Mouse (Mus musculus): ENCODE data around the gene Cox8a. TPM values are rescaled to one million over a fixed set of nuclear protein-coding genes. Genes with fewer than 3 reads are reported as not detected.

The Cox8a gene
- polyA plus RNA-seq, 1 experiment from 2014 or later = 1,270 TPM

DNA sequence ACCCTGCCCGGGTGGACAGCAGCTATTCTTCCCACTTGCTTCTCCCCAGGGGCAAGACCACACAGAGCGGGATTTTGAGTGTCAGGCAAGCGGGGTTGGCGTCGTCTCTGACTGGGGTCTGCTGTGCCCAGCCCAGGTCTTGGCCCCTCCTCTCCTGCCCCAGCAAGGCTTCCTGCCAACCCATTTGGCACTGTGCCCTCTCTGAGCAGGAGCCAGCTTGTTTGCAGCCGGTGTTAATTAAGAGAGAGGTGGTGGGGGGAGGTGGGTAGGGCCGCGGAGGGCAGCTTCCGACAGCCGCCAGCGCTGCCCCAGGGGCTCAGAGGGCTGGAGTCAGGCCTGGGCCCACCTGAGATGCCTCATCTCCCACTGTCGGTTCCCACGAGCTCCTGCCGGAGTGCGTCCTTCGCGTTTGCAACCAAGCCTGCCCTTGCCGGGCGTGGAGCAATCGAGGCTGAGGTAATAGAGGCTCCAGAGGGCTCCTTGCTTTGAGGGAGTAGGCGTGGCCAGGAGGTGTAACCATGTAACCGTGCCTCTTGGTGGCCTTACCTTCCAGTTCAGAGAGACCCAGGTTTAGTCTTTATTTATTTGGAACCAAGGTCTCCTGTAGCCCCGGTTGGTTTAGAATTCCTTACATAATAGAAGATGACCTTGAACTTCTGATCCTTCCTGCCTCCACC is 35.0 kb downstream of the Cox8a start:
- peaks cover 29% of the 10 kb centered on the region for H3K4me1 ChIP-seq (ENCODE audit: control insufficient read depth, insufficient read depth, low read depth, low read length)
- no peak overlapping the region for H3K4me3 ChIP-seq (ENCODE audit: low read length)
- no peaks in the 10 kb centered on the region for H3K36me3 ChIP-seq (ENCODE audit: control insufficient read depth, insufficient read depth, low read length)
- WGBS = 4% methylated on average over 22 of the region's 23 CpGs
- ATAC-seq = peak; percentile 79
- H3K9ac ChIP-seq (ENCODE audit: low read depth, low read length) = peak overlapping the region; percentile 31
- H3K4me2 ChIP-seq (ENCODE audit: low read length) = peak overlapping the region; percentile 43
- H3K27ac ChIP-seq (ENCODE audit: low read depth, low read length) = no peak overlapping the region
- no peaks in the 10 kb centered on the region for H3K9me3 ChIP-seq (ENCODE audit: control insufficient read depth, low read length)
- peaks cover 16% of the 10 kb centered on the region for H3K27me3 ChIP-seq (replicated peaks; ENCODE audit: control insufficient read depth, insufficient read depth, low read length)

DNA sequence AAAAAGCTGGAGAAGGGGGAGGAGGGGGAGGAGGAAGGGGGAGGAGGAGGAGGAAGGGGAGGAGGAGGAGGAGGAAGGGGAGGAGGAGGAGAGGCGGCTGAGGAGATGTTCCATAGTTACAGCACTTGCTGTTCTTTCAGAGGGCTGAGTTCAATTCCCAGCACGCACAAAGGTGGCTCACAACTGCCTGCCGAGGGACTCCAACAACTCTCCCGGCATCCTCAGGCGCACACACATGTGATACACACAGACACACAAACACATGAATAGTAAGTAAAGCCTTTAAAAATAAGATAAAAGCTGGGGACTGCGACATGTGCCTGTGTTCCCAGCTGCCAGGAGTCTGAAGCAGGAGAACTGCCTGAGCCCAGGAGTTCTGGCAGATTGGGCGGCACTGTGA is 35.9 kb downstream of the Cox8a start:
- H3K27me3 ChIP-seq (replicated peaks; ENCODE audit: control insufficient read depth, insufficient read depth, low read length) = peaks cover 16% of the 10 kb centered on the region
- ATAC-seq = no peak
- no peak overlapping the region for H3K27ac ChIP-seq (ENCODE audit: low read depth, low read length)
- no peak overlapping the region for H3K4me2 ChIP-seq (ENCODE audit: low read length)
- H3K9ac ChIP-seq (ENCODE audit: low read depth, low read length) = no peak overlapping the region
- no peaks in the 10 kb centered on the region for H3K9me3 ChIP-seq (ENCODE audit: control insufficient read depth, low read length)
- H3K4me3 ChIP-seq (ENCODE audit: low read length) = no peak overlapping the region
- H3K4me1 ChIP-seq (ENCODE audit: control insufficient read depth, insufficient read depth, low read depth, low read length) = peaks cover 29% of the 10 kb centered on the region
- no peaks in the 10 kb centered on the region for H3K36me3 ChIP-seq (ENCODE audit: control insufficient read depth, insufficient read depth, low read length)
- 39% methylated on average over 7 of the region's 7 CpGs for WGBS

DNA sequence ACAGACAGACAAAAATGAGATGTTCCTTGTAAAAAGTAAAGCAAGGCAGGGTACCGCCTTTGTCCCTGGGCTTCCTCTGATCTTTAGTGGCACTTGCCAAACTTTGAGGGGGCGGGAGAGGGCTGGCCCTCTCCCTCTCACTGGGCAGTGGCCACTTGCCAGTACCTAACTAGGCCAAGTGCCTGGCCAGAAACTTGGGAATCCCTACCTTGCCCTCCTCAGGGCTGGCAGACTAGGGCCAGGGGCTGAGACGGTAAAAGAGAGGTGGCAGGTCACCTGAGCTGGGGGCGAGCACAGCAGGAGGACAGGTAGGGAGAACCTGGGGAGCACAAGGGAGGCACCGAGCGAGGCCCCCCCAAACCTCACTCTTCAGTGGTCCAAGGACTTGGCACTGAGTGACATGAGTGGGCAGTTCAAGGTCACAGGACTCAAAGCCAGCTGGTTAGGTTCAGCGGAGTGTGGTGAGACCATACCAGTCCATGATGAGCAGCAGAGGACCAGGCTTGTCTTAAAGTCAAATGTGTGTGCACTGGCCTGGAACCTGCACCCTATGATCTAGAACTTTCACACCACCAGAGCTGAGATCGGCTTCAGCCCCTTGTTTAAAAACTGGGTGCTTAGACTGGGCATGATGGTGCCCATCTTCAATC is 36.5 kb downstream of the Cox8a start:
- Histone ChIP-seq H3K36me3 (ENCODE audit: control insufficient read depth, insufficient read depth, low read length) (no peaks in the 10 kb centered on the region), H3K27ac (ENCODE audit: low read depth, low read length) (no peak overlapping the region), H3K9ac (ENCODE audit: low read depth, low read length) (peak overlapping the region; percentile 22; the same call in 1 of the 2 replicates), H3K4me1 (ENCODE audit: control insufficient read depth, insufficient read depth, low read depth, low read length) (peaks cover 27% of the 10 kb centered on the region), H3K4me3 (ENCODE audit: low read length) (no peak overlapping the region), H3K27me3 (replicated peaks; ENCODE audit: control insufficient read depth, insufficient read depth, low read length) (peaks cover 16% of the 10 kb centered on the region), H3K9me3 (ENCODE audit: control insufficient read depth, low read length) (no peaks in the 10 kb centered on the region), H3K4me2 (ENCODE audit: low read length) (no peak overlapping the region)
- ATAC-seq = no peak
- 70% methylated on average over 8 of the region's 8 CpGs for WGBS

DNA sequence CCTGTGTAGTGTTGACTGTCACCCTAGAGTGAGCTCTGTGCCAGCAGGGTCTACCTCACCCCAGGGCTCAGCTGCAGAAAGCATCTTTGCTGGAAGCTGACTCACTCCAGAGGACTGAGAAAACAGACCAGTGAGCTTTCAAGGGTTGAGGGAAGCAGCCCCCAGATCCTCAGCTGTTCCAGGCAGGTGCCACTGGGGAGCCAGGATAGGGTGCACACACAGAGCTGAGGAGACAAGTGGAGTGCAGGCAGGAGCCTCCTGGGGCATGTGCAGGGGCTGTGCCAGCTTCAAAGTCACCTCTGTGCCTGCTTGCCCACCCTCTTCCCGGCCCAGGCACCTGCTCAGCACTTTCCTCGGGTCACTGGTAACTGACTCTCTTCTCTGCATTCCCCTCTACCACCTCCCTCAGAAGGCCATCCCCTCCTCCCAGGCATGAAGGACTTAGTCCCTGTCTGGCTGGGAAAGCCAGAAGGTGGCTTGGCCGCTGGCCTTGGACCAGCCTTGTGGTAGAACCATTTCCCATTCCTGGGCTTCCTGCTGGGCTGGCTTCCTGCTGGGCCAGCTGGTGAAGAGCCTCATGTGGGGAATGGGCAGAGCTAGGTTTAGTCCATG is 38.5 kb downstream of the Cox8a start:
- peaks cover 26% of the 10 kb centered on the region for H3K4me1 ChIP-seq (ENCODE audit: control insufficient read depth, insufficient read depth, low read depth, low read length)
- no peaks in the 10 kb centered on the region for H3K9me3 ChIP-seq (ENCODE audit: control insufficient read depth, low read length)
- ATAC-seq = no peak
- no peak overlapping the region for H3K4me3 ChIP-seq (ENCODE audit: low read length)
- H3K36me3 ChIP-seq (ENCODE audit: control insufficient read depth, insufficient read depth, low read length) = no peaks in the 10 kb centered on the region
- H3K9ac ChIP-seq (ENCODE audit: low read depth, low read length) = no peak overlapping the region
- peaks cover 11% of the 10 kb centered on the region for H3K27me3 ChIP-seq (replicated peaks; ENCODE audit: control insufficient read depth, insufficient read depth, low read length)
- no peak overlapping the region for H3K27ac ChIP-seq (ENCODE audit: low read depth, low read length)
- no peak overlapping the region for H3K4me2 ChIP-seq (ENCODE audit: low read length)
- 35% methylated on average over 3 of the region's 3 CpGs for WGBS

DNA sequence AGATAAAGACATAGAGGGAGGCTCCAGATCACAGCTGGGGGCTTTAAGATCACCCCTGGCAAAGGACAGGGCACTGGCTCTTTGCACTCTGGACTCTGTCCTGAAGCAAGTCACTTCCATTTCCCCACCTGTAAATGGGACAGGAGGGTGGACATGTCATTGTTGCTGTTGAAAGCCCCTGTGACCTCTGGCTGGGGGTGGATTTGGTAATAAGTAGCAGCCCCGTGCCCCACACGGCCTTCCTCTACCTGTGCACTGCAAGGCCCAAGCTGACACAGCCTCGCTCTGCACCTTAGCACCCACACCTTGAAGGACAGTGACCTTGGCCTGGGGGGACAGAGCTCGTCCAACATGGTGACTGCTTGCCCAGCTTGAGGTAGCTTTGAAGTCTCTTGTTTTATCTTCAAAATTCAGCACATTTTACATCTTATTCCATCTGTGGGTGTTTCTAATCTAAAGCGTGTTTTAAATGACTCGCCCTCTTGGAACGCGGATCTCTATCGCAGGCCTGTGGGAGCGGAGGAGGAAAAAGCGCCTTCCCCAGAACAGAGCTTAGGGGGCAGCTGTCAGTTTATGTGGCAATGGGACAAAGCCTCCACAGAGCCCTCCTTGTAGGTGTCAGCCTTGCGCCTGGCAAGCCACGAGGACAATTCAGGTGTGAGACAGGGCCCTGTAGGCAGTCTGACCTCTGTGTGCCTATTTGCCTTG is 39.5 kb downstream of the Cox8a start:
- ATAC-seq = no peak
- H3K9me3 ChIP-seq (ENCODE audit: control insufficient read depth, low read length) = no peaks in the 10 kb centered on the region
- no peak overlapping the region for H3K9ac ChIP-seq (ENCODE audit: low read depth, low read length)
- H3K4me3 ChIP-seq (ENCODE audit: low read length) = no peak overlapping the region
- WGBS = 57% methylated on average over 13 of the region's 13 CpGs
- peaks cover 7% of the 10 kb centered on the region for H3K27me3 ChIP-seq (replicated peaks; ENCODE audit: control insufficient read depth, insufficient read depth, low read length)
- no peak overlapping the region for H3K4me2 ChIP-seq (ENCODE audit: low read length)
- no peaks in the 10 kb centered on the region for H3K36me3 ChIP-seq (ENCODE audit: control insufficient read depth, insufficient read depth, low read length)
- H3K4me1 ChIP-seq (ENCODE audit: control insufficient read depth, insufficient read depth, low read depth, low read length) = peaks cover 24% of the 10 kb centered on the region
- H3K27ac ChIP-seq (ENCODE audit: low read depth, low read length) = no peak overlapping the region

DNA sequence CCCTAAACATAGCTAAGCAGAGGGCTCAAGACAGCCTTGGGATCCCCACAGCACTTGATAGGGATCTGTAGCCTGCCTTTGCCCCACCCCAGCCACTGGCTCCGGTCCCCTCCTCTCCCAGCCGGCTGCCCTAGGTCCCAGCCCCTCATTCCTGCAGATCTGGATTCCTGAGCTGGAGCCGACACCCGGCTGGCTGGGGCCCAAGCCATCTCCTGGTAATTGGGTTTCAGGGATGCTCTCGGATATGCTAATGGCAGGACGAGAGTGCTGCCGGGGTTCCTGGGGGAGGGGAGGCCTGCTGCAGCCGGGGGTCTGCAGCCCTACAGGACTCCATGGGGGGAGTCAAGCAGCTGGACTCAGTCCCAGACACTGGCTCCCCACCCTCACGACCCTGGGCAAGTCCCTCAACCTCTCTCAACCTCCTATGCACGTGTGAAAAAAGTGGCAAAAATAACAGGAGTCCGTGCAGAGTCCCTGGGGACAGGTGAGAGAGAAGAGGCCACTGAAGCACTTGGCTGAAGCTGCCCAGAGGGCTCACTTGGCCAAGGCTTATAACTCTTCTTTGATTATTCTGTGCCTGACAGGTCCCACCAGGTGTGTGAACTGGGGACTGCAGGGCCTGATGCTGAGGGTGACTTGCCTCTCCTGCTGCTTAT is 41.2 kb downstream of the Cox8a start:
- WGBS = 7% methylated on average over 11 of the region's 11 CpGs
- ATAC-seq = no peak
- Histone ChIP-seq H3K9ac (ENCODE audit: low read depth, low read length) (no peak overlapping the region), H3K4me1 (ENCODE audit: control insufficient read depth, insufficient read depth, low read depth, low read length) (peaks cover 23% of the 10 kb centered on the region), H3K27me3 (replicated peaks; ENCODE audit: control insufficient read depth, insufficient read depth, low read length) (peaks cover 7% of the 10 kb centered on the region; the same call in 1 of the 2 replicates), H3K4me2 (ENCODE audit: low read length) (no peak overlapping the region), H3K9me3 (ENCODE audit: control insufficient read depth, low read length) (no peaks in the 10 kb centered on the region), H3K36me3 (ENCODE audit: control insufficient read depth, insufficient read depth, low read length) (no peaks in the 10 kb centered on the region), H3K27ac (ENCODE audit: low read depth, low read length) (no peak overlapping the region), H3K4me3 (ENCODE audit: low read length) (no peak overlapping the region)

DNA sequence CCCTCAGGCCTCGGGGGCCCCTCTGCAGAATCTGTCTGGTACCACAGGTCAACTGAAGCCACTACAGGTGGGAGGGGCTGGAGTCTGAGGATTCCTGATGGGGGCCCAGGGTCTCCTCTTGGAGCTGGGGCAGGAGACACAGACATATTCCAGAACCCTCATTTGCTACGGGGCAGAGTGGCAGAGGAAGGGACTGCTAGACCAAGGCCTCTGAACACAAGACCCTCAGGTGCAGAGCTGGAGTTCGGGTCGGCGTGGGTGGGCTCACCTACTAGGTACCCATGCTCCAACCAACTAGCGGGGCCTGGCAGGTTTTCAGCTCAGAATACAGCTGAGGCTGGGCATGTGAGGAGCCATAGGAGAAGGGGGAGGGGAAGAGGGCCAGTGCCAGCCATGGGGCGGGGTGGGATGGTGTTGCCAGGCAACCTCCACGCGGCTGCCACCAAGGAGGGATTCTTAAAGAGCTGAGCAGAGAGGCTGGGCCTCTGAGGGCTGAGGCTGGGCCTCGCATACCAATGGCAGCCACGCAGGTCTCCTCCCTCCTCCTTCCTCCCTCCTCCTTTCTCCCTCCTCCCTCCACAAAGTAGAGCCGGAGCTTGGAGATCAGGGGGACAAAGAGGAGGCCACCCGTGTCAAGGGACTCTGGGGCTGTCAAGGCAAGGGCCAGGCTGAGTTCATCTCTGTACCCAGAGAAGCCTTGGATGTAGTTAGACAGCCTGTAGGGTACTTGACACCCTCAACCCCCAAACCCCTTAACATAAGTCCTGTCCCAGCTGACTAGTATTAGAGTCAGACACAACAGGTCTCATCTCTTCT is 45.2 kb downstream of the Cox8a start:
- Histone ChIP-seq H3K9me3 (ENCODE audit: control insufficient read depth, low read length) (no peaks in the 10 kb centered on the region), H3K27ac (ENCODE audit: low read depth, low read length) (no peak overlapping the region), H3K27me3 (replicated peaks; ENCODE audit: control insufficient read depth, insufficient read depth, low read length) (0 out of 2 replicates have a peak, but pooled peaks cover 2% of the 10 kb centered on the region), H3K4me1 (ENCODE audit: control insufficient read depth, insufficient read depth, low read depth, low read length) (peaks cover 19% of the 10 kb centered on the region), H3K36me3 (ENCODE audit: control insufficient read depth, insufficient read depth, low read length) (no peaks in the 10 kb centered on the region), H3K9ac (ENCODE audit: low read depth, low read length) (peak overlapping the region; percentile 28; the same call in 1 of the 2 replicates), H3K4me2 (ENCODE audit: low read length) (no peak overlapping the region), H3K4me3 (ENCODE audit: low read length) (no peak overlapping the region)
- ATAC-seq = peak; percentile 90
- 10% methylated on average over 13 of the region's 13 CpGs for WGBS

DNA sequence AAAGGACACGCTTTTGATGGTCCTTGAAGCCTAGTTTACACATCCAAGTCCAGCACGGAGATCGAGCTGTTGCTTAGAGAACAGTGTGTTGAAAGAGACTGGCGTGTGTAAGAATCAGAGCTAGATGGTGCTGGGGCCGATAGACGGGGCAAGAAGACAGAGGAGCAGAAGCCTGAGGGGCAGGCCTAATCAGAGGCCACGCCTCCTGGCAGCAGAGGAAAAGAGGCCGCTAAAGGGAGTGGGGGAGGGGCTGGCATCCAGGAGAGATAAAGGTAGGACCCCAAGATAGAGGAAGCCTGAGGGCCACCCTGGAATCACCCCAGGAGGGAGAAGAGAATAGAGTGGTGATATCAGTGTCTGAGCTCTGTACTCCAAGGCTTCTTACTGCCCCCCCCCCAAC is 46.0 kb downstream of the Cox8a start:
- ATAC-seq = no peak
- H3K4me2 ChIP-seq (ENCODE audit: low read length) = no peak overlapping the region
- H3K27me3 ChIP-seq (replicated peaks; ENCODE audit: control insufficient read depth, insufficient read depth, low read length) = 0 out of 2 replicates have a peak, but pooled peaks cover 2% of the 10 kb centered on the region
- H3K27ac ChIP-seq (ENCODE audit: low read depth, low read length) = no peak overlapping the region
- no peak overlapping the region for H3K4me3 ChIP-seq (ENCODE audit: low read length)
- WGBS = 8% methylated on average over 8 of the region's 8 CpGs
- no peaks in the 10 kb centered on the region for H3K9me3 ChIP-seq (ENCODE audit: control insufficient read depth, low read length)
- H3K9ac ChIP-seq (ENCODE audit: low read depth, low read length) = no peak overlapping the region
- peaks cover 19% of the 10 kb centered on the region for H3K4me1 ChIP-seq (ENCODE audit: control insufficient read depth, insufficient read depth, low read depth, low read length)
- H3K36me3 ChIP-seq (ENCODE audit: control insufficient read depth, insufficient read depth, low read length) = no peaks in the 10 kb centered on the region

Data from hindbrain, embryonic 16.5 days (tissue).